Mouse (Mus musculus) small intestine, adult 2 months (tissue): ENCODE data around the gene Gchfr. TPM values are rescaled to one million over a fixed set of nuclear protein-coding genes. Genes with fewer than 3 reads are reported as not detected.
A peak's percentile ranks its signal among the peaks of the same experiment; 100 is the strongest.

ENCODE experiments used
- H3K27ac ChIP-seq: fragments of 200-500 bp; 2 replicates; pipeline ENCODE4 v1.5.1; 2012; ENCODE audit warnings: low read depth, low read length, control low read depth, inconsistent platforms; ENCODE audit not compliant: insufficient read depth
- H3K27me3 ChIP-seq: fragments of 200-500 bp; 2 replicates; pipeline ENCODE4 v1.6.1; 2012; ENCODE audit warnings: mild to moderate bottlenecking, moderate library complexity, low read length, inconsistent platforms; ENCODE audit not compliant: control insufficient read depth, insufficient read depth
- H3K36me3 ChIP-seq: fragments of 200-500 bp; 2 replicates; pipeline ENCODE4 v1.6.1; 2012; ENCODE audit warnings: mild to moderate bottlenecking, low read length, control low read depth, inconsistent platforms; ENCODE audit not compliant: control insufficient read depth, insufficient read depth
- H3K4me1 ChIP-seq: fragments of 200-500 bp; 2 replicates; pipeline ENCODE4 v1.6.1; 2012; ENCODE audit warnings: low read length, inconsistent platforms, mixed read lengths; ENCODE audit not compliant: control insufficient read depth, insufficient read depth, insufficient read length
- H3K4me3 ChIP-seq: fragments of 200-500 bp; 2 replicates; pipeline ENCODE4 v1.5.1; 2012; ENCODE audit warnings: low read depth, mild to moderate bottlenecking, control low read depth, inconsistent platforms, low read length, moderate library complexity
- CTCF ChIP-seq: fragments of 200-500 bp; IDR thresholded peaks from 2 replicates; pipeline ENCODE4 v1.5.1; 2012; ENCODE audit warnings: low read depth, mild to moderate bottlenecking, control low read depth, inconsistent platforms, low read length, moderate library complexity, mixed read lengths; ENCODE audit not compliant: insufficient replicate concordance, insufficient read length; ENCODE audit errors: extremely low read depth
- POLR2A ChIP-seq: fragments of 200-500 bp; IDR thresholded peaks from 2 replicates; pipeline ENCODE4 v1.6.1; 2012; ENCODE audit warnings: low read depth, mild to moderate bottlenecking, control low read depth, inconsistent platforms, low read length, moderate library complexity
- WGBS: fragments of 180-500 bp; shearing (Covaris S2); methylation state at CpG from one replicate; pipeline ENCODE4 v1.1.7; 2018; 5-methylcytosine and 5-hydroxymethylcytosine counted together
- polyA plus RNA-seq: library from polyadenylated mRNA; depleted of rRNA; stranded (reverse); fragments of >200 nt; gene quantifications from 2 replicates; pipeline ENCODE4 v1.2.3, GENCODE M21; 2012

Gene Gchfr
- polyA plus RNA-seq, 1 experiment: 107 TPM

GRCm38 (mm10) chr2:119173991-119174651, 6.5 kb downstream of the Gchfr start, which contains the start of gene Gm14137:
Gene Gm14137 (plus strand): TSS chr2:119174509.
- H3K27me3 ChIP-seq: no peaks in the 10 kb centered on the region
- H3K27ac ChIP-seq: peak within 1 kb of the TSS; percentile 69; the same call in 1 of the 2 replicates
- TF ChIP-seq CTCF: no peak
- no peak for TF ChIP-seq POLR2A
- 60% methylated on average over 8 of the region's 8 CpGs for WGBS
- H3K4me1 ChIP-seq: peaks cover 36% of the 10 kb centered on the region
- H3K4me3 ChIP-seq: no peak within 1 kb of the TSS
- H3K36me3 ChIP-seq: peaks cover 6% of the 10 kb centered on the region

- no peak for TF ChIP-seq CTCF
- no peak for TF ChIP-seq POLR2A
- H3K27me3 ChIP-seq: no peaks in the 10 kb centered on the region
- peaks cover 6% of the 10 kb centered on the region for H3K36me3 ChIP-seq
- no peak overlapping the region for H3K27ac ChIP-seq
- peaks cover 36% of the 10 kb centered on the region for H3K4me1 ChIP-seq
- no peak overlapping the region for H3K4me3 ChIP-seq
- WGBS: 90% methylated on average over 14 of the region's 14 CpGs
Observed at GRCm38 (mm10) chr2:119174866-119175265, 7.3 kb downstream of the Gchfr start.

- peaks cover 36% of the 10 kb centered on the region for H3K4me1 ChIP-seq
- peaks cover 8% of the 10 kb centered on the region for H3K36me3 ChIP-seq
- H3K27me3 ChIP-seq: no peaks in the 10 kb centered on the region
- H3K27ac ChIP-seq: peak overlapping the region; percentile 69
- TF ChIP-seq POLR2A (no peak), CTCF (no peak)
- no peak overlapping the region for H3K4me3 ChIP-seq
- 34% methylated on average over 6 of the region's 6 CpGs for WGBS
Observed at GRCm38 (mm10) chr2:119175614-119176013, 8.0 kb downstream of the Gchfr start.

GRCm38 (mm10) chr2:119176761-119177160, 9.2 kb downstream of the Gchfr start:
- Histone ChIP-seq H3K27ac (no peak overlapping the region), H3K4me3 (no peak overlapping the region), H3K27me3 (no peaks in the 10 kb centered on the region), H3K36me3 (peaks cover 11% of the 10 kb centered on the region), H3K4me1 (peaks cover 36% of the 10 kb centered on the region)
- no peak for TF ChIP-seq CTCF
- no peak for TF ChIP-seq POLR2A
- WGBS: 29% methylated on average over 3 of the region's 3 CpGs

- Histone ChIP-seq H3K36me3 (peaks cover 13% of the 10 kb centered on the region), H3K4me3 (no peak overlapping the region), H3K4me1 (peaks cover 35% of the 10 kb centered on the region), H3K27ac (no peak overlapping the region), H3K27me3 (no peaks in the 10 kb centered on the region)
- TF ChIP-seq CTCF: no peak
- 67% methylated on average over 5 of the region's 5 CpGs for WGBS
Observed at GRCm38 (mm10) chr2:119177384-119177939, 9.9 kb downstream of the Gchfr start.

GRCm38 (mm10) chr2:119182914-119183313, 15.3 kb downstream of the Gchfr start:
- H3K4me3 ChIP-seq: no peak overlapping the region
- 86% methylated on average over 7 of the region's 7 CpGs for WGBS
- no peaks in the 10 kb centered on the region for H3K4me1 ChIP-seq
- H3K27me3 ChIP-seq: no peaks in the 10 kb centered on the region
- peaks cover 21% of the 10 kb centered on the region for H3K36me3 ChIP-seq
- TF ChIP-seq POLR2A (no peak), CTCF (no peak)
- no peak overlapping the region for H3K27ac ChIP-seq

- H3K4me3 ChIP-seq: peak overlapping the region; percentile 51
- no peaks in the 10 kb centered on the region for H3K27me3 ChIP-seq
- no peak overlapping the region for H3K27ac ChIP-seq
- H3K4me1 ChIP-seq: 0 out of 2 replicates have a peak, but pooled peaks cover 5% of the 10 kb centered on the region
- TF ChIP-seq CTCF: peak; percentile 88
- no peak for TF ChIP-seq POLR2A
- 3% methylated on average over 15 of the region's 15 CpGs for WGBS
- H3K36me3 ChIP-seq: peaks cover 3% of the 10 kb centered on the region; the same call in 1 of the 2 replicates
Observed at GRCm38 (mm10) chr2:119189029-119189710, 21.6 kb downstream of the Gchfr start.
